Mouse (Mus musculus) lung, postnatal 0 days (tissue): ENCODE results near the gene Nwd2.

Experiments used
- CTCF ChIP-seq: IDR thresholded peaks from 2 replicates; pipeline ENCODE4 v1.5.1; 2016; ENCODE audit warnings: antibody characterized with exemption, mild to moderate bottlenecking
- EP300 ChIP-seq: IDR thresholded peaks from 2 replicates; pipeline ENCODE4 v1.6.1; 2016; ENCODE audit warnings: antibody characterized with exemption, mild to moderate bottlenecking, control low read depth

DNA sequence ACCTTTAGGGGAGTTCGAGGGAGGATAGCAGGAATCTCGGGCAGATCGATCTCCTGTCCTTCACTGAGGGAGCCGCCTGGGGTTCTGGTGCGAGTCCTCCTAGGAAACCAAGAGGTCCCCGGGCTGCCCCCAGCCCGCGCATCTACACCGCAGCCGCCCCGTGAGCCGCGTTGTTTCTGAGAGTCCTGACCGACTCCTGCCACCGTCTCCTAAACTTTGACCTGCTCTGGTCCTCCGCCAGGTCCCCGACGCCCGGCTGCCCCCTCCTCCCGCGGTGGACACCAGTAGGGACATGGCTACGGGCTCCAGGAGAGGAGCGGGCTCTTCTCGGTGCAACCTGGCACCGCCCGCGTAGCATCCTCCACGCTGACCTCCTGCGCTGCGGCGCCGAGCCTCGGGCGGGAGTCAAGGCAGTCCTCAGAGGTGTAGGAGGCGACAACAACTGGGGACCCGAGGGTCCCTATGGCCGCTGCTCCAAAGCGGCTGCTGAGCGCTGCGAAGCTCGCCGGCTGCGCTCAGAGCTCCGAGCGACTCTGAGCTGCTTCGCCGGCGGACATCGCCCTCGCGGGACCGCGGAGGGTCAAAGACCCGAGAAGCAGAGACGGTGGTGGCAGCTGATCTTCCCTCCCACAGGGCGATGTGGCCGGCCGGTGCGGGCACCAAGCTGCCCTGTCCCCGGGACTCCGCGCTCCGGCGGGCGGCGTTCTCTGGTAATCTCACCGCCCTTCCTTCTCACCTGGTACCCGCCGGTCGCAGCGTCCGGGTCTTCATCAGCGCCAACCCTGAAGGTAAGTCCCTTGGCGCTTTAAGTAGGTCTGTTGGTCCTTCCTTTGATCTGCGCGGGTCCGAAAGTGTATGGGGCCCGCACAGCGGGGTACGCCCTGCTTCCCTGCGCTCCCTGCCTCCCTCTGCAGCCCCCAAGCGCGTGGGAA, 897 bp downstream of the Nwd2 start:
- TF ChIP-seq CTCF (no peak), EP300 (no peak)
